Mouse (Mus musculus) heart, embryonic 15.5 days (tissue): Measurements from ENCODE around the gene Tpm1. TPM values are rescaled to one million over a fixed set of nuclear protein-coding genes. Genes with fewer than 3 reads are reported as not detected.

Experiments used
- ATAC-seq: fragments of 200-750 bp; cut with Nextera tagmentation; replicated peaks from 2 replicates; pipeline ENCODE4 v1.8.0; 2017; ENCODE audit warnings: low read depth, moderate TSS enrichment; ENCODE audit not compliant: insufficient number of reproducible peaks, insufficient read depth, low FRiP score
- H3K27ac ChIP-seq: fragments of 300-500 bp; sonication (generic); 2 replicates; pipeline ENCODE4 v1.5.1; 2015; ENCODE audit warnings: mild to moderate bottlenecking, inconsistent platforms
- H3K27me3 ChIP-seq: fragments of 300-500 bp; sonication (generic); 2 replicates; pipeline ENCODE4 v1.6.1; 2015; ENCODE audit warnings: inconsistent platforms
- H3K36me3 ChIP-seq: fragments of 300-500 bp; sonication (generic); 2 replicates; pipeline ENCODE4 v1.6.1; 2015; ENCODE audit warnings: mild to moderate bottlenecking, inconsistent platforms
- H3K4me1 ChIP-seq: fragments of 300-500 bp; sonication (generic); replicated peaks from 2 replicates; pipeline ENCODE4 v1.6.1; 2015; ENCODE audit warnings: inconsistent platforms
- H3K4me2 ChIP-seq: fragments of 300-500 bp; sonication (generic); 2 replicates; pipeline ENCODE4 v1.6.1; 2015; ENCODE audit warnings: inconsistent platforms, mild to moderate bottlenecking, moderate library complexity
- H3K4me3 ChIP-seq: fragments of 300-500 bp; sonication (generic); 2 replicates; pipeline ENCODE4 v1.5.1; 2015; ENCODE audit warnings: mild to moderate bottlenecking, inconsistent platforms
- H3K9ac ChIP-seq: fragments of 300-500 bp; sonication (generic); 2 replicates; pipeline ENCODE4 v1.6.1; 2015; ENCODE audit warnings: mild to moderate bottlenecking, inconsistent platforms
- H3K9me3 ChIP-seq: fragments of 300-500 bp; sonication (generic); replicated peaks from 2 replicates; pipeline ENCODE4 v1.6.1; 2016; ENCODE audit warnings: inconsistent platforms
- WGBS: fragments of 180-500 bp; shearing (Covaris S2); methylation state at CpG from one replicate; pipeline ENCODE4 v1.1.7; 2015; ENCODE audit warnings: mixed read lengths; 5-methylcytosine and 5-hydroxymethylcytosine counted together
- polyA plus RNA-seq: library from polyadenylated mRNA; unstranded; fragments of >200 nt; fragmentation: Nextera tagmentation; extraction: Ambion mirVana; gene quantifications from 2 replicates; pipeline ENCODE4 v1.2.1, GENCODE M21; 2015

Gene Tpm1
- polyA plus RNA-seq, 1 experiment from 2014 or later, result 5,392 TPM

GRCm38 (mm10) chr9:67046881-67047605 lies 2.2 kb downstream of the Tpm1 start:
- H3K9ac ChIP-seq, result peak overlapping the region; percentile 85
- no peaks in the 10 kb centered on the region for H3K27me3 ChIP-seq
- H3K4me3 ChIP-seq, result peak overlapping the region; percentile 61
- 6% methylated on average over 15 of the region's 15 CpGs for WGBS
- ATAC-seq, result peak; percentile 45
- peaks cover 30% of the 10 kb centered on the region for H3K4me1 ChIP-seq
- peak overlapping the region; percentile 99 for H3K27ac ChIP-seq
- 0 out of 2 replicates have a peak, but pooled peaks cover 4% of the 10 kb centered on the region for H3K36me3 ChIP-seq
- H3K4me2 ChIP-seq, result peak overlapping the region; percentile 75
- H3K9me3 ChIP-seq, result no peaks in the 10 kb centered on the region

- H3K4me3 ChIP-seq, result peak overlapping the region; percentile 61
- no peak for ATAC-seq
Observed at GRCm38 (mm10) chr9:67045966-67046602, 3.1 kb downstream of the Tpm1 start.

GRCm38 (mm10) chr9:67045306-67045675 lies 3.9 kb downstream of the Tpm1 start:
- Histone ChIP-seq H3K9ac (peak overlapping the region; percentile 85), H3K36me3 (0 out of 2 replicates have a peak, but pooled peaks cover 4% of the 10 kb centered on the region), H3K27me3 (no peaks in the 10 kb centered on the region), H3K27ac (peak overlapping the region; percentile 99), H3K4me3 (peak overlapping the region; percentile 61), H3K4me2 (peak overlapping the region; percentile 75), H3K4me1 (peaks cover 40% of the 10 kb centered on the region), H3K9me3 (no peaks in the 10 kb centered on the region)
- WGBS, result 9% methylated on average over 4 of the region's 4 CpGs
- no peak for ATAC-seq

More at GRCm38 (mm10) chr9:67045966-67046602, 3.1 kb downstream of the Tpm1 start:
- peak overlapping the region; percentile 85 for H3K9ac ChIP-seq
- H3K4me1 ChIP-seq, result peaks cover 38% of the 10 kb centered on the region
- H3K9me3 ChIP-seq, result no peaks in the 10 kb centered on the region
- 4% methylated on average over 5 of the region's 5 CpGs for WGBS
- H3K27me3 ChIP-seq, result no peaks in the 10 kb centered on the region
- peak overlapping the region; percentile 75 for H3K4me2 ChIP-seq
- H3K27ac ChIP-seq, result peak overlapping the region; percentile 99
- 0 out of 2 replicates have a peak, but pooled peaks cover 4% of the 10 kb centered on the region for H3K36me3 ChIP-seq

- H3K27me3 ChIP-seq, result no peaks in the 10 kb centered on the region
- ATAC-seq, result no peak
- no peaks in the 10 kb centered on the region for H3K9me3 ChIP-seq
- 15% methylated on average over 9 of the region's 9 CpGs for WGBS
- peak overlapping the region; percentile 61 for H3K4me3 ChIP-seq
- H3K27ac ChIP-seq, result peak overlapping the region; percentile 99
- peaks cover 6% of the 10 kb centered on the region; the same call in 1 of the 2 replicates for H3K36me3 ChIP-seq
- H3K4me1 ChIP-seq, result peaks cover 45% of the 10 kb centered on the region
- peak overlapping the region; percentile 75 for H3K4me2 ChIP-seq
- H3K9ac ChIP-seq, result peak overlapping the region; percentile 85
Observed at GRCm38 (mm10) chr9:67044551-67045305, 4.5 kb downstream of the Tpm1 start.

GRCm38 (mm10) chr9:67043231-67044199 lies 5.7 kb downstream of the Tpm1 start:
- H3K36me3 ChIP-seq, result peaks cover 15% of the 10 kb centered on the region; the same call in 1 of the 2 replicates
- H3K4me1 ChIP-seq, result peaks cover 52% of the 10 kb centered on the region

GRCm38 (mm10) chr9:67042813-67043207 lies 6.4 kb downstream of the Tpm1 start:
- 17% methylated on average over 6 of the region's 6 CpGs for WGBS
- H3K4me2 ChIP-seq, result peak overlapping the region; percentile 75
- H3K9ac ChIP-seq, result peak overlapping the region; percentile 85
- H3K4me3 ChIP-seq, result peak overlapping the region; percentile 61
- H3K27ac ChIP-seq, result peak overlapping the region; percentile 99
- peaks cover 52% of the 10 kb centered on the region for H3K4me1 ChIP-seq
- H3K36me3 ChIP-seq, result peaks cover 17% of the 10 kb centered on the region; the same call in 1 of the 2 replicates
- no peaks in the 10 kb centered on the region for H3K27me3 ChIP-seq
- H3K9me3 ChIP-seq, result no peaks in the 10 kb centered on the region
- ATAC-seq, result no peak

More at GRCm38 (mm10) chr9:67043231-67044199, 5.7 kb downstream of the Tpm1 start:
- Histone ChIP-seq H3K4me2 (peak overlapping the region; percentile 75), H3K4me3 (peak overlapping the region; percentile 61), H3K9me3 (no peaks in the 10 kb centered on the region), H3K27ac (peak overlapping the region; percentile 99), H3K9ac (peak overlapping the region; percentile 85), H3K27me3 (no peaks in the 10 kb centered on the region)
- peak; percentile 84 for ATAC-seq
- WGBS, result under 1% methylated on average over 73 of the region's 73 CpGs

- Histone ChIP-seq H3K9me3 (no peaks in the 10 kb centered on the region), H3K27me3 (no peaks in the 10 kb centered on the region), H3K4me1 (peaks cover 58% of the 10 kb centered on the region), H3K4me2 (peak overlapping the region; percentile 75), H3K4me3 (peak overlapping the region; percentile 61), H3K27ac (peak overlapping the region; percentile 99), H3K9ac (peak overlapping the region; percentile 50), H3K36me3 (peaks cover 23% of the 10 kb centered on the region; the same call in 1 of the 2 replicates)
- no peak for ATAC-seq
- 26% methylated on average over 14 of the region's 14 CpGs for WGBS
Observed at GRCm38 (mm10) chr9:67041840-67042812, 7.1 kb downstream of the Tpm1 start.

GRCm38 (mm10) chr9:67040963-67041839 lies 8.0 kb downstream of the Tpm1 start:
- 27% methylated on average over 4 of the region's 4 CpGs for WGBS
- Histone ChIP-seq H3K4me1 (peaks cover 65% of the 10 kb centered on the region), H3K9me3 (no peaks in the 10 kb centered on the region)

GRCm38 (mm10) chr9:67039867-67040266 lies 9.3 kb downstream of the Tpm1 start:
- Histone ChIP-seq H3K36me3 (peaks cover 40% of the 10 kb centered on the region), H3K9me3 (no peaks in the 10 kb centered on the region), H3K4me2 (no peak overlapping the region; the same call in 1 of the 2 replicates), H3K27ac (peak overlapping the region; percentile 99), H3K27me3 (no peaks in the 10 kb centered on the region), H3K4me1 (peaks cover 65% of the 10 kb centered on the region), H3K4me3 (peak overlapping the region; percentile 4; the same call in 1 of the 2 replicates), H3K9ac (no peak overlapping the region)
- WGBS, result 71% methylated on average over 10 of the region's 10 CpGs
- no peak for ATAC-seq

More at GRCm38 (mm10) chr9:67040963-67041839, 8.0 kb downstream of the Tpm1 start:
- Histone ChIP-seq H3K27me3 (no peaks in the 10 kb centered on the region), H3K9ac (peak overlapping the region; percentile 50), H3K4me3 (peak overlapping the region; percentile 61), H3K27ac (peak overlapping the region; percentile 99), H3K4me2 (peak overlapping the region; percentile 75), H3K36me3 (peaks cover 30% of the 10 kb centered on the region)
- no peak for ATAC-seq
